Mouse (Mus musculus): ENCODE measurements around the gene 4930555G01Rik. TPM values are rescaled to one million over a fixed set of nuclear protein-coding genes. Genes with fewer than 3 reads are reported as not detected.
A peak's percentile ranks its signal among the peaks of the same experiment; 100 is the strongest.
"Not testable (repeated sequence)": the region's sequence is repeated elsewhere in the genome, so short reads cannot be mapped to it uniquely, and the experiment has no call there.

The 4930555G01Rik gene
- polyA plus RNA-seq (2015; fragmentation: Nextera tagmentation; extraction: Ambion mirVana), result not detected in 2 replicates

DNA sequence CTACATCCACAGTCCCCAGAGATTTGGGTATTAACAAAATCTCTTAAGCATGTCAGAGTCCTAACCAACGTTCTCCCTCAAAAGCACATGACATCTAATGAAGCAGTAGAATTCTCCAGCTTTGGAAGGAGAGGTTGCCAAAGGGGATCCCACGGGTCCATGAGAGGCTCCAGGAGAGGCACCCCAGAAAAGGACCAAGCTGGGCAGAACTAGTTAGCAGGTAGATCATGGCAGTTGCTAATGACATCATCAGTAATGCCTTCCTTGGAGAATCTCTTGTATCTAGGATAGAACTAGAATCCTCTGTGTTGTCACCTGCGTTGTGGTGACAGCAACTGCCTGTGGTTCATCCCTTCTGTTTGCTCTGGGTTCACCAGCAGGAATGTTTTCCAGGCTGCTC is at the start of gene 4930555G01Rik:
TSS of gene 4930555G01Rik (plus strand) at position 301 of the 400 bp plus-strand sequence.
- not testable (repeated sequence) for ATAC-seq; H3K4me3 ChIP-seq (ENCODE audit: low read depth, low read length); H3K36me3 ChIP-seq (ENCODE audit: insufficient read depth, low read length); H3K9ac ChIP-seq (replicated peaks; ENCODE audit: low read depth); H3K4me1 ChIP-seq (ENCODE audit: insufficient read depth, low read depth, low read length); H3K27me3 ChIP-seq (replicated peaks; ENCODE audit: insufficient read depth, low read length); H3K4me2 ChIP-seq (replicated peaks; ENCODE audit: low read depth, low read length); DNase-seq (ENCODE audit: low spot score); H3K27ac ChIP-seq (ENCODE audit: low read length); H3K9me3 ChIP-seq (ENCODE audit: low read length)
- WGBS, result no CpG with 5 or more reads among the region's 3 CpGs

DNA sequence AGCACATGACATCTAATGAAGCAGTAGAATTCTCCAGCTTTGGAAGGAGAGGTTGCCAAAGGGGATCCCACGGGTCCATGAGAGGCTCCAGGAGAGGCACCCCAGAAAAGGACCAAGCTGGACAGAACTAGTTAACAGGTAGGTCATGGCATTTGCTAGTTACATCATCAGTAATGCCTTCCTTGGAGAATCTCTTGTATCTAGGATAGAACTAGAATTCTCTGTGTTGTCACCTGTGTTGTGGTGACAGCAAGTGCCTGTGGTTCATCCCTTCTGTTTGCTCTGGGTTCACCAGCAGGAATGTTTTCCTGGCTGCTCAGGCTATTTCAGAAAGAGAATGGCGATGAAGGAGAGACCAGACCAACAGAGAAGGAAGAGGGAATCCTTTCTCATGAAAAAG is 34.8 kb upstream of the 4930555G01Rik start, which contains the start of gene Gm3298:
TSS of gene Gm3298 (plus strand) at position 301 of the 400 bp plus-strand sequence.
- DNase-seq (ENCODE audit: low spot score); H3K9me3 ChIP-seq (ENCODE audit: low read length); H3K4me1 ChIP-seq (ENCODE audit: insufficient read depth, low read depth, low read length); H3K4me2 ChIP-seq (replicated peaks; ENCODE audit: low read depth, low read length); H3K36me3 ChIP-seq (ENCODE audit: insufficient read depth, low read length); H3K9ac ChIP-seq (replicated peaks; ENCODE audit: low read depth); H3K4me3 ChIP-seq (ENCODE audit: low read depth, low read length); H3K27ac ChIP-seq (ENCODE audit: low read length); ATAC-seq; H3K27me3 ChIP-seq (replicated peaks; ENCODE audit: insufficient read depth, low read length): not testable (repeated sequence)
- WGBS, result 67% methylated on average over 1 of the region's 2 CpGs

DNA sequence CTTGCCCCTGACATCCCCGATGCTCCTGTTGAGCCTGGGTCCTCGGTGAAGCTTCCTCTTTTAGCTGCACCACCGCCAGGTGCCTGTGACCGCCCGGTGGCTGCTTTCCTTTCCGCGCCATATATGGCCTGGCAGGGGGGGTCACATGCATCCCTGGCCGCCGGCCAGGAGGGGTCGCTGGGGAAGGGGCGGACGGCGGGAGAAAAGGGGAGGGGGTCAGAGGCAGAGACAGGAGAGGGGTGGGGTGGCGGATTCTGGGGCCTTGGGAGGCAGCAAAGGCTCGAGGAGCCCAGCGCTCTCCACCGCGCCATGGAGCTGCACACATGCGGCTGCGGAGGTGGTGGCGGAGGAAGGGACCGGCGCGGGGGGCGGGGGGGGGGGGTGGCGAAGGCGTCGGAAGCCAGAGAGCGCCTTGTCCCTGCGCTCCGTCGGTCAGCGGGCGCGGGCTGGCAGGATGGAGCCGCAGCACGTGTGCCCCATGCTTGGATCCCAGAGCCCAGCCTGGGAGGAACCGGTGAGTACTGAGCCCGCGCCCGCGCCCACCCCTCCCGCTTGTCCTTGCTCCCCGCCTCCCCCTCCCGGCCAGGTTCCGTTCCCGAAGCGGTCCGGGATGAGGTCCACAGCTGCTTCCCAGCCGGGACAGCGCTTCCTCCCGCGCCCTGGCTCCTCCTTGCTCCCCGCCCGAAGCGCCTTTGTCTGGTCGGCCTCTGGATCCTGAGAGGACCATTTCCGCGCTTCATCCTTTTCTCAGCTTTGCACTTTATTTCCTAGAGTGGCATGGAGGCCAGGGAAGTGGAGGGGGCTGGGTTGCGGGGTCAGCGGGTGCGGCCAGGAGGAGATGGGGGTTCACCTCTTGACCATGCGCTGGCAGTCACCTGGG is 20.4 kb downstream of the 4930555G01Rik start, which contains the start of gene Gm8281:
TSS of gene Gm8281 (plus strand) at position 430 of the 880 bp plus-strand sequence.
- not testable (repeated sequence) for H3K9me3 ChIP-seq (ENCODE audit: low read length); H3K4me1 ChIP-seq (ENCODE audit: insufficient read depth, low read depth, low read length); ATAC-seq; H3K27me3 ChIP-seq (replicated peaks; ENCODE audit: insufficient read depth, low read length); H3K36me3 ChIP-seq (ENCODE audit: insufficient read depth, low read length); H3K27ac ChIP-seq (ENCODE audit: low read length); H3K9ac ChIP-seq (replicated peaks; ENCODE audit: low read depth); H3K4me3 ChIP-seq (ENCODE audit: low read depth, low read length)
- WGBS, result 10% methylated on average over 10 of the region's 63 CpGs
- DNase-seq (ENCODE audit: low spot score), result peak; percentile 3
- H3K4me2 ChIP-seq (replicated peaks; ENCODE audit: low read depth, low read length), result peak within 1 kb of the TSS; percentile 45

Other genes starting within 250 kb of the 4930555G01Rik start
- gene Gm3269, start 212.5 kb upstream of the 4930555G01Rik start, polyA plus RNA-seq (2015; fragmentation: Nextera tagmentation; extraction: Ambion mirVana), result not detected in 2 replicates
- gene Gm3264, start 195.1 kb upstream of the 4930555G01Rik start, polyA plus RNA-seq (2015; fragmentation: Nextera tagmentation; extraction: Ambion mirVana), result 0.23 TPM in 1 of 2 replicates, not detected in the other
- gene Gm3278, start 158.2 kb upstream of the 4930555G01Rik start, polyA plus RNA-seq (2015; fragmentation: Nextera tagmentation; extraction: Ambion mirVana), result not detected in 2 replicates
- not detected in 2 replicates for gene Gm8297, start 66.7 kb upstream of the 4930555G01Rik start, polyA plus RNA-seq (2015; fragmentation: Nextera tagmentation; extraction: Ambion mirVana)
- gene Gm3298, start 34.7 kb upstream of the 4930555G01Rik start, polyA plus RNA-seq (2015; fragmentation: Nextera tagmentation; extraction: Ambion mirVana), result not detected in 2 replicates
- 0.37 and 0.46 TPM in 2 replicates for gene Gm8281, start 20.4 kb downstream of the 4930555G01Rik start, polyA plus RNA-seq (2015; fragmentation: Nextera tagmentation; extraction: Ambion mirVana)
- gene Gm8279, start 80.9 kb downstream of the 4930555G01Rik start, polyA plus RNA-seq (2015; fragmentation: Nextera tagmentation; extraction: Ambion mirVana), result not detected in 2 replicates
- gene Gm3317, start 113.9 kb downstream of the 4930555G01Rik start, polyA plus RNA-seq (2015; fragmentation: Nextera tagmentation; extraction: Ambion mirVana), result not detected in 2 replicates
- not detected in 2 replicates for gene Gm8271, start 135.2 kb downstream of the 4930555G01Rik start, polyA plus RNA-seq (2015; fragmentation: Nextera tagmentation; extraction: Ambion mirVana)
- gene Gm3526, start 210.0 kb downstream of the 4930555G01Rik start, polyA plus RNA-seq (2015; fragmentation: Nextera tagmentation; extraction: Ambion mirVana), result not detected in 2 replicates